Mouse (Mus musculus): ENCODE results near the gene Stxbp2. TPM values are rescaled to one million over a fixed set of nuclear protein-coding genes. Genes with fewer than 3 reads are reported as not detected.

The Stxbp2 gene
- polyA plus RNA-seq, 1 experiment from 2014 or later, result 27.1 TPM

DNA sequence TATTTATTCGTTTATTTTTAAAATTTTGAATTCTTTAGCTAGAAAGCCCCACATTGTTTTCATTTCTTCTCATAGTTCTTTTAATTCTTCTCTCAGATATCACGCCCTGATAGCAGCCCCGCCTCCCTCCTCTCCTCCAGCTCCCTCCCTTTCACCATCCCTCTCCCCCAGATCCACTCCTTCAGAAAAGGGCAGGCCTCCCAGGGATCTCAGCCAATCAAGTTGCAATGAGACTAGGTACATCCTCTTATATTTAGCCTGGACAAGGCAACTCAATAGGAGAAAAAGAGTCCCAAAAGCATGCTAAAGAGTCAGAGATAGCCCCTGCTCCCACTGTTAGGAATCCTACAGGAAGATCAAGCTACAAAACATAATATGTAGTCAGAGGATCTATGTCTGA lies 43.9 kb downstream of the Stxbp2 start:
- peaks cover 13% of the 10 kb centered on the region for H3K4me1 ChIP-seq
- no peak overlapping the region for H3K4me3 ChIP-seq
- WGBS, result 39% methylated on average over 3 of the region's 3 CpGs
- H3K9me3 ChIP-seq (replicated peaks), result no peaks in the 10 kb centered on the region
- no peak for ATAC-seq (ENCODE audit: low FRiP score)
- no peak overlapping the region for H3K9ac ChIP-seq
- H3K27me3 ChIP-seq, result no peaks in the 10 kb centered on the region
- H3K27ac ChIP-seq, result no peak overlapping the region
- no peak overlapping the region for H3K4me2 ChIP-seq (replicated peaks)
- peaks cover 11% of the 10 kb centered on the region for H3K36me3 ChIP-seq

DNA sequence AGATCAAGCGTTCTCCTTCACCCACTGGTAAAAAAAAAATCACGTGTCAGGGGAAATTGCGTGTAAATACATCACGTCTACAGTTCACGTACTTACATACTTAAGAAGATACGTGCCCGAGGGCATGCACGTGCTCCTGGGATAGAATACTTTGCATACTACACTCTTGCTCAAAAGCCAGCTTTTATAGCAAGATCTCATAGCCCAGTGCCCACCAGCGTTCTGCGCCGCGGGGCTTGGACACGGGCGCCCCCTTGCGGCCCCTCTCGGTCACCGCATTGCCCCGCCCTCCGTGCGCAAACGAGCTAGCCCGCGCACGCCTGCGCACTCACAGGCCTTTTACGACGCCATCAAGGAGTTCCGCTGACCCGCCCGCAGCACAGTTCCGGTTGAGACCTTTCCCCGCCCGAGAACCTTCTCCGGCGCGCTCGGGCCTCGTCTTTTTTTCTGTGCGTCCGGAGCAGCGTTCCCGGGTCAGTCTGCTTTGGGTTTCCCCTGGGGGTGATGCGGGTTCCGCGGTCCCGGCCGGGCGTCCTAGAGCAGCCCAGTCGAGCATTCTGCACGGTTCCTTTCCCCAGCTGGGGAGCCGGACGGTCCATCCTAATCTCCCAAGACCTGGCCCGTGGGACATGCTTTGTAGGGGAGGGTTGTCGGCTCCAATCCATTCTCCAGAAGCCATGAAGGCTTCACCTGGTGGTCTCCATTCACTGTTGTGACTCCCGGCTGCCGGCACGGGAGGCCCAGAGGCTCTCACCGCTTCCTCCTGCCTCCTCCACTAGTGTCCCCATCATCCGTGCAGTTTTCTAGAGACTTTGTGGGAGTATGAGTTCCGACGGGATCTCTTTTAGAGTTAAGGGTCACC lies 45.6 kb downstream of the Stxbp2 start, which contains the start of gene Trappc5:
Trappc5 (plus strand) TSS at position 169 of the 862 bp plus-strand sequence.
- Histone ChIP-seq H3K27ac (peak within 1 kb of the TSS; percentile 85), H3K4me2 (replicated peaks) (peak within 1 kb of the TSS; percentile 85), H3K27me3 (no peaks in the 10 kb centered on the region), H3K9me3 (replicated peaks) (no peaks in the 10 kb centered on the region), H3K4me1 (peaks cover 13% of the 10 kb centered on the region), H3K36me3 (peaks cover 28% of the 10 kb centered on the region), H3K4me3 (peak within 1 kb of the TSS; percentile 89), H3K9ac (peak within 1 kb of the TSS; percentile 96)
- peak; percentile 87 for ATAC-seq (ENCODE audit: low FRiP score)
- 1% methylated on average over 61 of the region's 61 CpGs for whole genome bisulfite sequencing

DNA sequence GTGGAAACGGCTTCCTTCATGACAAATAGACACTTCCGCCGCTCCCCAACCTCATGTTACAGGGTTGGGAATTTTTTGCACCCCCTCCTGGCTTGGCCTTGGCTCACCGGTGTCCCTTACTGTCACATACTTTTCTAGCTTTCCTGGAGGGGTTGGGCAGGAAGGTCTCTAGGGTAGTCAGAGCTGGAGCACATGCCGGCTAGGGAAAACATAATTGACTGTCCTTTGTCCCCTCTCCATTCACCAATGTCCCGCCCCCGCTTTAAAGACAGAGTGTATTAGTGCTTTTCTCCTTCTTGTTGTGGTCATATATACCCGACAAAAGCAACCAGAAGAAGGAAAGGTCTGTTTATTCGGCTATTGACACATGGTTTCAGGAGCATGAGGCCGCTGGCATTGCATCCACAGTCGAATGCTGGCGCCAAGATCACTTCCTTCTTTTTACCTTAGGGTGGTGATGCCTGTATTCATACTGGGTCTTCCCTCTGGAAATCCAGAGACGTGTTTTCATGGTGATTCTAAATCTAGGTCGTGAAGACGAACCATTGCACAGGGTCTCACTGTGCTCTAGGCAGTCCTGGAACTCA lies 46.3 kb downstream of the Stxbp2 start:
- Histone ChIP-seq H3K9ac (peak overlapping the region; percentile 96), H3K27ac (0 out of 2 replicates have a peak overlapping the region, but pooled peaks have one; percentile 85), H3K9me3 (replicated peaks) (no peaks in the 10 kb centered on the region), H3K36me3 (peaks cover 34% of the 10 kb centered on the region), H3K27me3 (no peaks in the 10 kb centered on the region), H3K4me1 (peaks cover 13% of the 10 kb centered on the region), H3K4me2 (replicated peaks) (peak overlapping the region; percentile 85), H3K4me3 (peak overlapping the region; percentile 89)
- ATAC-seq (ENCODE audit: low FRiP score), result peak; percentile 14; the same call in 1 of the 2 replicates
- WGBS, result 6% methylated on average over 15 of the region's 15 CpGs

DNA sequence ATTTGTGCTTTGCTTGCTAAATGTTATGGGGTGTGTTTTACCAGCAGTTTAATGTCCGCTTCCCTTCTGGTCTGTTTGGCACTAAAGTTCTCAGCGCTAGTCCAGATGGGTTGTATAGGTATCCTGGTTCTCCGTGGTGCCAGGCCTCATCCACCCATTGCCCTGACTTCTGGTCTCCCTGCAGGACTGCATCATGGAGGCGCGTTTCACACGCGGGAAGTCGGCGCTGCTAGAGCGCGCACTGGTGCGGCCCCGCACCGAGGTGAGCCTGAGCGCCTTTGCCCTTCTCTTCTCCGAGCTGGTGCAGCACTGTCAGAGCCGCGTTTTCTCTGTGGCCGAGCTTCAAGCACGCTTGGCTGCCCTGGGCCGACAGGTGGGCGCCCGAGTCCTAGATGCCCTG lies 48.1 kb downstream of the Stxbp2 start:
- Histone ChIP-seq H3K9ac (no peak overlapping the region), H3K9me3 (replicated peaks) (no peaks in the 10 kb centered on the region), H3K36me3 (peaks cover 43% of the 10 kb centered on the region), H3K4me3 (no peak overlapping the region), H3K27ac (no peak overlapping the region), H3K4me1 (peaks cover 13% of the 10 kb centered on the region), H3K27me3 (no peaks in the 10 kb centered on the region), H3K4me2 (replicated peaks) (no peak overlapping the region)
- 97% methylated on average over 23 of the region's 23 CpGs for WGBS
- no peak for ATAC-seq (ENCODE audit: low FRiP score)

DNA sequence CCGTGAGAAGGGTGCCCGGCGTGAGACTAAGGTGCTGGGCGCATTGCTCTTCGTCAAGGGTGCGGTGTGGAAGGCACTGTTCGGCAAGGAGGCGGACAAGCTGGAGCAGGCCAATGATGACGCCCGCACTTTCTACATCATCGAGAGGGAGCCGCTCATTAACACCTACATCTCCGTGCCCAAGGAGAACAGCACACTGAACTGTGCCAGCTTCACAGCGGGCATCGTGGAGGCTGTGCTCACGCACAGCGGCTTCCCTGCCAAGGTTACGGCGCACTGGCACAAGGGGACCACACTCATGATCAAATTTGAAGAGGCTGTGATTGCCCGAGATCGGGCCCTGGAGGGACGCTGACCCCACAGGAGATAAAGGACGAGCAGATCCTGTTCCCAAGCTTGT lies 48.5 kb downstream of the Stxbp2 start:
- no peaks in the 10 kb centered on the region for H3K9me3 ChIP-seq (replicated peaks)
- no peak overlapping the region for H3K27ac ChIP-seq
- H3K4me2 ChIP-seq (replicated peaks), result no peak overlapping the region
- H3K27me3 ChIP-seq, result no peaks in the 10 kb centered on the region
- H3K9ac ChIP-seq, result no peak overlapping the region
- whole genome bisulfite sequencing, result 98% methylated on average over 23 of the region's 23 CpGs
- ATAC-seq (ENCODE audit: low FRiP score), result no peak
- H3K4me3 ChIP-seq, result no peak overlapping the region
- peaks cover 13% of the 10 kb centered on the region for H3K4me1 ChIP-seq
- peaks cover 43% of the 10 kb centered on the region for H3K36me3 ChIP-seq

DNA sequence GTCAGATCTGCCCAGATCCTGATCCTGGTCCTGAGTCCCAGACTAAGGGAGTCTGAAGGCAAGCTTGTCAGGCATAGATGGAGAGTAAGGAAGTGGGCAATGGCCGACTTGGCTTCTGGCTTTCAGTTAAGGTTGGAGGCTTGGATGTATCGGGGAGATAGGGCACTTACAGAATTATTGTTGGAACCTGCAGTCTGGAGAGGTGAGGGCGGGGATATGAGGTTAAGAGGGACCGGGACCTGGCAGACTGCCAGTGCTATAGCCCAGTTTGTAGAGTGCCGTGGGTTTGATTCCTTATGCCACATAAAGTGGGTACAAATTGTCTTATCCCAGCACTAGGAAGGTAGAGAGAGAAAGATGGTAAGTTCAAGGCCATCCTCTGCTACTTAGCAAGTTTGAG lies 48.9 kb downstream of the Stxbp2 start:
- H3K4me3 ChIP-seq, result no peak overlapping the region
- peaks cover 43% of the 10 kb centered on the region for H3K36me3 ChIP-seq
- H3K9me3 ChIP-seq (replicated peaks), result no peaks in the 10 kb centered on the region
- H3K27me3 ChIP-seq, result no peaks in the 10 kb centered on the region
- H3K4me1 ChIP-seq, result peaks cover 13% of the 10 kb centered on the region
- no peak for ATAC-seq (ENCODE audit: low FRiP score)
- no peak overlapping the region for H3K9ac ChIP-seq
- 95% methylated on average over 5 of the region's 5 CpGs for WGBS
- no peak overlapping the region for H3K27ac ChIP-seq
- H3K4me2 ChIP-seq (replicated peaks), result no peak overlapping the region

DNA sequence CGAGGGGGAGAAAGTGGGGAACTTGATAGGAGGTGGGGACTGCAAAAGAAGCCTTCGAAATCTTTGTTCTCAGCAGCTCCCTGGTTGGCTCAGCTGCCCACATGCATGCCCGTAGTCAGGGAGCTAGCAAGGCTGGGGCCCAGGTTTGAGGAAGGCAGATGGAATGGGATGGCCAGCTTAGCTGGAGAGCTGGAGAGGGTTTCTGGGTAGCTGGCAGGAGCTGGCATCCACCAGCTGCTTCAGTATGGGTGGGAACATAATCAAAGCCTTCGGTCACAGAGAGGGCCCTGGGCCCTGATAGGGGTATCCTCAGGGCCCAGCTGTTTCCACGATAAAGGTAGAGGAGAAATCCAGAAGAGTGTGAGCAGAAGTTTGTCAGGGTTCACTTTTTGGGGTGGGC lies 51.7 kb downstream of the Stxbp2 start:
- Histone ChIP-seq H3K36me3 (peaks cover 43% of the 10 kb centered on the region), H3K9me3 (replicated peaks) (no peaks in the 10 kb centered on the region), H3K4me1 (peaks cover 6% of the 10 kb centered on the region), H3K4me3 (no peak overlapping the region), H3K27ac (no peak overlapping the region), H3K9ac (no peak overlapping the region), H3K4me2 (replicated peaks) (no peak overlapping the region), H3K27me3 (no peaks in the 10 kb centered on the region)
- no peak for ATAC-seq (ENCODE audit: low FRiP score)
- 90% methylated on average over 5 of the region's 5 CpGs for WGBS

DNA sequence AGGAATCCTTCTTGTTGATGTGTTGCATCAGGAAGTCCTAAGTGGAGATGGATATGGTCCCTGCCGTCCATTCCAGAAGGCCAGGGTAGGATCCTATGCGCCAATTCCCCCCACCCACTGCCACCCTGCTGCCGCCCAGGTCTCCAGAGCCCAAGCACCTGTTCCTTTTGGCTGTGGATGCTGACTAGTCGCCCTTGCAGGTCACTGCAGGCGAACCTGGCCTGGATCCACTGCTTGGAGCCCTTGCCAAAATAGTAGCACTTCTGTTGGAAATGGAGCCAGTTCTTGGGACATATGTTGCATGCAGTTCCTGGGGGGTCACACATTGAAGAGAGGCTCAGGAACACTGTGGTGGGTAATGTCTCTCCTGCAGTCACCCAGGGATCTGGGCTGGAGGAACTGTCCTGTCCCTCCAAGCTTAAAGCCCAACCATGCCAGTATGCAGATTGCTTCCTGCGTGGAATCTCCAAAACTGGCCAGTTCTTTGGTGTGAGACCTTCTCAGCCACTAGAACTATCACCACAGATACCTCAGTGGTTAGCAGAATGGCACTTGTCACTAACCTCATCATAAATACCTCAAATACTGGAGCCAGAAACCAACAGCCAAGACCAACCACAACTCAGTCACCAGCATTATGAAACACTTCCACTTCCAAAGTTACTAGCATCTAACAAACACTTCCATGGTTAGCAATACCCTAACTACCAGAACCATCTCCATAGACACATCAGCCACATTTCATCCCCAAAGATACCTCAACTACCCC lies 52.8 kb downstream of the Stxbp2 start:
- H3K27me3 ChIP-seq, result no peaks in the 10 kb centered on the region

DNA sequence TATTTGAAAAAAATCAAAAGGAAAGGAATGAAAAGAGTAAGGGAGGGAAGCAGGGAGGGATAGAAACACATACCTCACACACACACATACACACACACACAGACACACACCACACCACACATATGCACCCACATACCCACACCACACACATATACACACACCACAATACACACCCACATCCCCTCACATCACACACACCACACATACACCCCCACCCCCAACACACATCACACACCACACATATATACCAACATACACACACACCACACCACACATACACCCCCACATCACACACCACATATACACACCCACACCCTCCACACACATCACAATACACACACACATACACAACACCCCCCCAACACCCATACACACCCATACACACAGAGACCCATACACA lies 53.8 kb downstream of the Stxbp2 start:
- Histone ChIP-seq H3K4me1 (no peaks in the 10 kb centered on the region), H3K4me2 (replicated peaks) (no peak overlapping the region), H3K36me3 (peaks cover 33% of the 10 kb centered on the region), H3K9me3 (replicated peaks) (no peaks in the 10 kb centered on the region), H3K4me3 (no peak overlapping the region), H3K27ac (no peak overlapping the region), H3K9ac (no peak overlapping the region), H3K27me3 (no peaks in the 10 kb centered on the region)
- ATAC-seq (ENCODE audit: low FRiP score), result no peak

More for the DNA sequence above, 52.8 kb downstream of the Stxbp2 start:
- peaks cover 42% of the 10 kb centered on the region for H3K36me3 ChIP-seq
- H3K4me3 ChIP-seq, result no peak overlapping the region
- no peaks in the 10 kb centered on the region for H3K9me3 ChIP-seq (replicated peaks)
- no peak for ATAC-seq (ENCODE audit: low FRiP score)
- H3K27ac ChIP-seq, result no peak overlapping the region
- 79% methylated on average over 6 of the region's 6 CpGs for WGBS
- H3K4me1 ChIP-seq, result no peaks in the 10 kb centered on the region
- no peak overlapping the region for H3K9ac ChIP-seq
- H3K4me2 ChIP-seq (replicated peaks), result no peak overlapping the region

DNA sequence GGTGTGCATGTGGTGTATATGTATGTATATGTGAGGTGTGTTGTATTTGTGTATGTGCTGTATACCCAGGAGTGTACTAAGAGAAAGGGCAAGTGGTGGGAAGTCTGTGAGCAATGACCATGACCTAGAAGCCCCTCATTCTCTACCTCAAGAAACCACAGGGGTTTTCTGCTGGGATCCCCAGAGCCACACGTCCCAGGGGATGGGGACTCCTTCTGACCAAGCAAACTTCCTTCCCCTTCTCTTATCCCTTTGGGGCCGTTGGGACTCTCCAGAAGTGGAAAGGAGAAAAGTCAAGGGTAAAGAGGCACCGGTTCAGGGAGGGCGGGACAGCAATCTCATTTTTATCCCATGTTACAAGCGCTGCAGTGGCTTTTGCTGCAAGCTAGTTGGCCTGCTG lies 54.7 kb downstream of the Stxbp2 start:
- Histone ChIP-seq H3K4me1 (no peaks in the 10 kb centered on the region), H3K36me3 (peaks cover 24% of the 10 kb centered on the region), H3K27me3 (no peaks in the 10 kb centered on the region), H3K27ac (no peak overlapping the region), H3K9me3 (replicated peaks) (no peaks in the 10 kb centered on the region), H3K9ac (no peak overlapping the region), H3K4me2 (replicated peaks) (no peak overlapping the region), H3K4me3 (no peak overlapping the region)
- ATAC-seq (ENCODE audit: low FRiP score), result no peak
- WGBS, result 73% methylated on average over 5 of the region's 5 CpGs

DNA sequence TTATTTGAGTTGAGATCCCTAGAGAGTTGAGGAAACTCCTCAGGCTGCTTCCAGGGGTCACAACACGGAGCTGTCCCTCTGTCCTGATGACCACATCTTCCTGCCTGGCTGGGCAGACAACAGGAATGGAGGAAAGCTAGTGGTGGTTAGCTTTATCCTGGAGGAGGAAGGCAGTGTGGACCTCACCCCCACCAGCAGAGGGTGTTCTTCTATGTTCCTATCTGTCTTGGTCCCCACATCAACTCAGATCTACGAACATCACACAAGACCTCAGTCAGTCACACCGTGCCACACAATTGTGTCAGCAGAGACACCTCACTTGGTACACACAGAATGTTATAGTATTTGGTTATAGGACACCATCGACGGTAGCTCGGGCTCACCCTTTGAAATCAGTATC lies 56.8 kb downstream of the Stxbp2 start:
- no peak for ATAC-seq (ENCODE audit: low FRiP score)
- no peaks in the 10 kb centered on the region for H3K4me1 ChIP-seq
- no peak overlapping the region for H3K4me3 ChIP-seq
- no peak overlapping the region for H3K27ac ChIP-seq
- H3K9me3 ChIP-seq (replicated peaks), result no peaks in the 10 kb centered on the region
- 73% methylated on average over 6 of the region's 6 CpGs for WGBS
- peaks cover 4% of the 10 kb centered on the region for H3K36me3 ChIP-seq
- no peaks in the 10 kb centered on the region for H3K27me3 ChIP-seq
- H3K4me2 ChIP-seq (replicated peaks), result no peak overlapping the region
- no peak overlapping the region for H3K9ac ChIP-seq

DNA sequence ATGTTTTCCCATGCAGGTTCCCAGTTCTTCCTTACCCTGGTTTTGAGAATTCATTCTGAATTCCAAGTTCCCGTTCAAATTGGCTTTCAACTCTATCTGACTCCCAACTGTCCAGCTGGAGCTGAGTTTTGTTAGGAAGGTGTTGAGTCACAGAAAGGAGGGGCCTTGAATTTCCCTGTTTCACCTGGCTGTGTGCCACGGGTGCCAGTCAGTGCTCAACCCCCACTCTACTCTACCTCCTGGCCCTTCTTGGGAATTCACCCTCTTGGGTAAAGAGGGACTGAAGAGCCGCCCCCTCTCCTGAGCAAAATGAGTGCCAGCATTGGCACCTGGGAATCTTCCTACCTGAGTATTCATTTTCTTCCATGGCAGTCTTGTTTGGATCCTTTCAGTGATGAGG lies 60.0 kb downstream of the Stxbp2 start:
- Histone ChIP-seq H3K9me3 (replicated peaks) (no peaks in the 10 kb centered on the region), H3K27me3 (no peaks in the 10 kb centered on the region), H3K4me2 (replicated peaks) (no peak overlapping the region), H3K27ac (no peak overlapping the region), H3K9ac (no peak overlapping the region), H3K4me1 (no peaks in the 10 kb centered on the region), H3K36me3 (no peaks in the 10 kb centered on the region), H3K4me3 (no peak overlapping the region)
- 76% methylated on average over 3 of the region's 3 CpGs for WGBS
- no peak for ATAC-seq (ENCODE audit: low FRiP score)

Data from hindbrain, embryonic 12.5 days (tissue).